Mouse (Mus musculus): ENCODE measurements around the gene Ptgr2. TPM values are rescaled to one million over a fixed set of nuclear protein-coding genes. Genes with fewer than 3 reads are reported as not detected.
A peak's percentile ranks its signal among the peaks of the same experiment; 100 is the strongest.

Ptgr2 gene
- polyA plus RNA-seq, 1 experiment from 2014 or later, result 35.3 TPM

DNA sequence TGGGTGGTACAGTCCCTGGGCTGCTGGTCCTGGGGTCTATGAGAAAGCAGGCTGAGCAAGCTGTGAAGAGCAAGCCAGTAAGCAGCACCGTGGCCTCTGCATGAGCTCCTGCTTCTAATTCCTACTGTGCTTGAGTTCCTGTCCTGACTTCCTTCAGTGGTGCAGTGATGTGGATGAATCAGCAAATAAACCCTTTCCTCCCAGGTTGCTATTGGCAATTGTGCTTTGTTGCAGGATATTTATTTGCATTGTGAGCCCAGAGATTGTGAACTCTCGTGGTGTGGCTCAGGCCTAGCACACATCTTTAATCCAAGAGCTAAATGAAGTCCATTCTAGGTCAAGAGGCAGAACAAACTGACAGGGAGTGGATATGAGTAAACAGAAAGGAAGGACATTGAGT is 8.7 kb upstream of the Ptgr2 start:
- Histone ChIP-seq H3K9ac (ENCODE audit: low read depth, low read length) (no peak overlapping the region), H3K4me1 (replicated peaks; ENCODE audit: control insufficient read depth, insufficient read depth, low read length) (no peaks in the 10 kb centered on the region), H3K4me2 (replicated peaks; ENCODE audit: low read depth) (no peak overlapping the region), H3K27me3 (replicated peaks; ENCODE audit: control insufficient read depth, insufficient read depth, low read length) (no peaks in the 10 kb centered on the region), H3K9me3 (ENCODE audit: control insufficient read depth) (no peaks in the 10 kb centered on the region), H3K36me3 (ENCODE audit: control insufficient read depth, insufficient read depth) (no peaks in the 10 kb centered on the region), H3K27ac (ENCODE audit: low read depth, low read length) (no peak overlapping the region), H3K4me3 (ENCODE audit: low read depth, low read length) (no peak overlapping the region)
- no peak for TF ChIP-seq CTCF (IDR thresholded peaks at IDR 0.05; ENCODE audit: low read depth)
- no peak for ATAC-seq
- WGBS, result 61% methylated on average over 2 of the region's 2 CpGs

DNA sequence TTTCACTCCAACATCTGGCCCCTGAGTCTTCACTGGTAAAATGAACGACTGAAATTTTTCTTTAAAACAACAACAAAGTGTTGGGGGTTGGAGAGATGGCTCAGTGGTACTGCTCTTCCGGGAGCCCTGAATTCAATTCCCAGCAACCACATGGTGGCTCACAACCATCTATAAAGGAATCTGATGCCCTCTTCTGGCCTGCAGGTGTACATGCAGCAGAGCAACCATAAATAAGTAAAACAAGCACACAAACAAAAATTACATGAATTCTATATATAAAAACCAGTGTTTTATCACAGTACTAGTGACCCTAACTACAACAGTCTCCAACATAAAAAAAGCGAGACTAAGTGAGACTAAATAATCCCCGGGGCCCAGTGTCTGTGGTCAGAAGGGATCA is 8.2 kb upstream of the Ptgr2 start:
- 78% methylated on average over 4 of the region's 4 CpGs for WGBS
- no peak overlapping the region for H3K27ac ChIP-seq (ENCODE audit: low read depth, low read length)
- ATAC-seq, result no peak
- no peaks in the 10 kb centered on the region for H3K27me3 ChIP-seq (replicated peaks; ENCODE audit: control insufficient read depth, insufficient read depth, low read length)
- no peaks in the 10 kb centered on the region for H3K4me1 ChIP-seq (replicated peaks; ENCODE audit: control insufficient read depth, insufficient read depth, low read length)
- no peaks in the 10 kb centered on the region for H3K9me3 ChIP-seq (ENCODE audit: control insufficient read depth)
- no peak overlapping the region for H3K9ac ChIP-seq (ENCODE audit: low read depth, low read length)
- no peaks in the 10 kb centered on the region for H3K36me3 ChIP-seq (ENCODE audit: control insufficient read depth, insufficient read depth)
- H3K4me3 ChIP-seq (ENCODE audit: low read depth, low read length), result no peak overlapping the region
- no peak overlapping the region for H3K4me2 ChIP-seq (replicated peaks; ENCODE audit: low read depth)
- TF ChIP-seq CTCF (IDR thresholded peaks at IDR 0.05; ENCODE audit: low read depth), result peak; percentile 42

DNA sequence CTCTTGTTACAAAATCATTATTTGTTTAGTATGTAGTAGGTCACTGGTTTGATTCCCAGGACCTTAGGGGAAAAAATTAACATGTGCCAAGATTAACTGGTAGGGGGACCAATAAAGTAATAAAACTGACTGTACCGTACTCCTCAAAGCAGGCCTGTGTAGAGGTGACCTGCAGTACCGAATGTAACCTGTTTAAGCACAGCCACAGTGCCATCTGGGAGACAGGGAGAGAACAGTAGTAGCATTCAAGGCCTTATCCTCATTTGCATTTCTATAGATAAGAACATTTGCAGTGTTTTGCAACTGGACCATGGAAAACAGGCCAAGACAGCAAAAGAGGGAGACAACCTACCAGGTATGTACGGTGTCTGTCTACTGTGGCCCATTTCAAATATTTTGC is 7.2 kb upstream of the Ptgr2 start:
- no peak overlapping the region for H3K4me2 ChIP-seq (replicated peaks; ENCODE audit: low read depth)
- no peaks in the 10 kb centered on the region for H3K4me1 ChIP-seq (replicated peaks; ENCODE audit: control insufficient read depth, insufficient read depth, low read length)
- H3K9ac ChIP-seq (ENCODE audit: low read depth, low read length), result no peak overlapping the region
- H3K27ac ChIP-seq (ENCODE audit: low read depth, low read length), result no peak overlapping the region
- H3K36me3 ChIP-seq (ENCODE audit: control insufficient read depth, insufficient read depth), result no peaks in the 10 kb centered on the region
- peak; percentile 48 for TF ChIP-seq CTCF (IDR thresholded peaks at IDR 0.05; ENCODE audit: low read depth)
- 48% methylated on average over 3 of the region's 3 CpGs for WGBS
- no peaks in the 10 kb centered on the region for H3K27me3 ChIP-seq (replicated peaks; ENCODE audit: control insufficient read depth, insufficient read depth, low read length)
- ATAC-seq, result peak; percentile 58; the same call in 1 of the 2 replicates
- H3K4me3 ChIP-seq (ENCODE audit: low read depth, low read length), result no peak overlapping the region
- H3K9me3 ChIP-seq (ENCODE audit: control insufficient read depth), result no peaks in the 10 kb centered on the region

DNA sequence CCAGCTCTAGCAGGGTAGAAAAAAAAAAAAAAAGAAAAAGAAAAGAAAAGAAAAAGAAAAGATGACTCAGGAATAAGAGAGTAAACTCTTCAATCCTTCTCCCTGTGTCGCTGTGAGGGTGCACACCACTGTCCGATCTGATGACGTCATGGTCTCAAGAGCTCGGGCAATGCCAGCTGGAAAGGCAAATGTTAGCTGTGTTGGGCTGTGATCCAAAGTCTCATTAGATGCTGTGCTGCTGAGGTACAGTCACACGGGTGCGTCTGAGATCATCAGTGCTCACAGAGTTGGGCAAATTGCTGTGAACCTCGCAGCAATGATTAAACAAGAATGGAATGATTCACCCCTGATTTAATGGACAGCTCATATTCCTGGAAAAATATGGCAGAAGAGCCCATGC is 6.1 kb upstream of the Ptgr2 start:
- Histone ChIP-seq H3K4me2 (replicated peaks; ENCODE audit: low read depth) (no peak overlapping the region), H3K27me3 (replicated peaks; ENCODE audit: control insufficient read depth, insufficient read depth, low read length) (no peaks in the 10 kb centered on the region), H3K9me3 (ENCODE audit: control insufficient read depth) (no peaks in the 10 kb centered on the region), H3K36me3 (ENCODE audit: control insufficient read depth, insufficient read depth) (no peaks in the 10 kb centered on the region), H3K4me1 (replicated peaks; ENCODE audit: control insufficient read depth, insufficient read depth, low read length) (no peaks in the 10 kb centered on the region), H3K4me3 (ENCODE audit: low read depth, low read length) (no peak overlapping the region), H3K27ac (ENCODE audit: low read depth, low read length) (no peak overlapping the region), H3K9ac (ENCODE audit: low read depth, low read length) (no peak overlapping the region)
- whole genome bisulfite sequencing, result 70% methylated on average over 7 of the region's 7 CpGs
- TF ChIP-seq CTCF (IDR thresholded peaks at IDR 0.05; ENCODE audit: low read depth), result no peak
- ATAC-seq, result no peak

DNA sequence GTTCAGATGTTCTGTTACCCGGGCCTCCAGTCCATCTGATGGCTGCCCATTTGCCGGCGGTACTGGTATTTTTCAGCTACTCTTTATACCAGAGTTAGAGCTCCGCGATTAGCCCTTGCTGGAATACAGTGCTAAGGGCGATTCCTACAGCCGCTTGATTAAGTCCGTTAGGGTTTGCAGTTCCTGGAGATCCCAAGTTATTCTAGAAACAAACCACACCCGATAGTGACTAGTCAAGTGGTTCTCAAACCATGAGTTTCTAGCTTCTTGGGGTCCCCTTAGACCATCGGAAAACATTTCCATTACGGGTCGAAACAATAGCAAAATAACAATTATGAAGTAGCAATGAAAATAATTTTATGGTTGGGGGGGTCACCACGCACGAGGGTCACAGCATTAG is 641 bp upstream of the Ptgr2 start:
- 0 out of 2 replicates have a peak, but pooled peaks cover 5% of the 10 kb centered on the region for H3K4me1 ChIP-seq (replicated peaks; ENCODE audit: control insufficient read depth, insufficient read depth, low read length)
- ATAC-seq, result no peak
- 77% methylated on average over 14 of the region's 14 CpGs for WGBS
- H3K27ac ChIP-seq (ENCODE audit: low read depth, low read length), result peak overlapping the region; percentile 90; the same call in 1 of the 2 replicates
- peak overlapping the region; percentile 54 for H3K4me3 ChIP-seq (ENCODE audit: low read depth, low read length)
- no peaks in the 10 kb centered on the region for H3K9me3 ChIP-seq (ENCODE audit: control insufficient read depth)
- H3K9ac ChIP-seq (ENCODE audit: low read depth, low read length), result 0 out of 2 replicates have a peak overlapping the region, but pooled peaks have one; percentile 64
- H3K36me3 ChIP-seq (ENCODE audit: control insufficient read depth, insufficient read depth), result no peaks in the 10 kb centered on the region
- H3K27me3 ChIP-seq (replicated peaks; ENCODE audit: control insufficient read depth, insufficient read depth, low read length), result no peaks in the 10 kb centered on the region
- no peak for TF ChIP-seq CTCF (IDR thresholded peaks at IDR 0.05; ENCODE audit: low read depth)
- H3K4me2 ChIP-seq (replicated peaks; ENCODE audit: low read depth), result peak overlapping the region; percentile 66

DNA sequence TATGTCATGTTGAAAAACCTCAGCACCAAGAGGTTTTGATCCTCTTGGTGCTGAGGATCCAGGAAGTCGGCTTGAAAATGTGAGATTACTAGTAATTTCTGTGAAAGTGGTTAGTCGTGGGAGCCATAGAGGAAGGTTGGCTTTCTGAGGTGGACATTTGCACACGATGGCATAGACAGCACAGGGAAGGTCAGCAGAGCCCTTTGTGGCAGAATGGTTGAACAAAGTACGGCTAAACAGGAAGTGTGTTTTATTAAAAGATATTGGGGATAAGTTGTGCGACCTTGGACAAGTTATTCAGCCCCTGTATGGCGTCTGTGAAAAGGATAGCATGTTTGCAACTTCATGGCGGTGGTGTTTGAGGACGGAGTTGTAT is 549 bp downstream of the Ptgr2 start:
- Histone ChIP-seq H3K27me3 (replicated peaks; ENCODE audit: control insufficient read depth, insufficient read depth, low read length) (no peaks in the 10 kb centered on the region), H3K27ac (ENCODE audit: low read depth, low read length) (peak overlapping the region; percentile 90), H3K9me3 (ENCODE audit: control insufficient read depth) (no peaks in the 10 kb centered on the region), H3K4me1 (replicated peaks; ENCODE audit: control insufficient read depth, insufficient read depth, low read length) (0 out of 2 replicates have a peak, but pooled peaks cover 5% of the 10 kb centered on the region), H3K4me3 (ENCODE audit: low read depth, low read length) (peak overlapping the region; percentile 54), H3K4me2 (replicated peaks; ENCODE audit: low read depth) (peak overlapping the region; percentile 66), H3K9ac (ENCODE audit: low read depth, low read length) (peak overlapping the region; percentile 64), H3K36me3 (ENCODE audit: control insufficient read depth, insufficient read depth) (no peaks in the 10 kb centered on the region)
- ATAC-seq, result peak; percentile 56
- 14% methylated on average over 8 of the region's 8 CpGs for WGBS
- no peak for TF ChIP-seq CTCF (IDR thresholded peaks at IDR 0.05; ENCODE audit: low read depth)

DNA sequence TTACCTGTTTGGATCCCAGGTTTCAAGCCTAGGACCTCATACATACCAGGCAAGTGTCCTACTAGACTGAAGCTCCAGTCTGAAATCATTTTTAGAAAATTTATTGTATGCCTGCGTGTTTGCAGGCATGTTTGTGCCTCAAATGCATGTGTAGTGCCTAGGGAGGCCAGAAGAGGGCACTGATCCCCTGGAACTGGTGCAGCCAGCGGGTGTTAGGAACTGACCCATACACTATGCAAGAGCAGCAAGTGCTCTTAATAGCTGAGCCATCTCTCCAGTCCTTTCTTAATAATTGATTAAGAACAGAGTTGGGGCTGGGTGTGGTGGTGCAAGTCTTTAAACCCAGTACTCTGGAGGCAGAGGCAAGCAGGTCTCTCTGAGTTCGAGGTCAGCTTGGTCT is 3.4 kb downstream of the Ptgr2 start:
- Histone ChIP-seq H3K4me2 (replicated peaks; ENCODE audit: low read depth) (no peak overlapping the region), H3K4me1 (replicated peaks; ENCODE audit: control insufficient read depth, insufficient read depth, low read length) (0 out of 2 replicates have a peak, but pooled peaks cover 5% of the 10 kb centered on the region), H3K27me3 (replicated peaks; ENCODE audit: control insufficient read depth, insufficient read depth, low read length) (no peaks in the 10 kb centered on the region), H3K9ac (ENCODE audit: low read depth, low read length) (no peak overlapping the region), H3K9me3 (ENCODE audit: control insufficient read depth) (no peaks in the 10 kb centered on the region), H3K36me3 (ENCODE audit: control insufficient read depth, insufficient read depth) (peaks cover 7% of the 10 kb centered on the region), H3K4me3 (ENCODE audit: low read depth, low read length) (no peak overlapping the region), H3K27ac (ENCODE audit: low read depth, low read length) (no peak overlapping the region)
- no peak for ATAC-seq
- peak; percentile 83 for TF ChIP-seq CTCF (IDR thresholded peaks at IDR 0.05; ENCODE audit: low read depth)
- WGBS, result 63% methylated on average over 3 of the region's 3 CpGs
